ENCODE assay signal across 24 mouse cellular contexts in genomic region chr5:122430036-122430775, GRCm38 (mm10). TPM values are rescaled to one million over a fixed set of nuclear protein-coding genes. Genes with fewer than 3 reads are reported as not detected.
A peak's percentile ranks its signal among the peaks of the same experiment; 100 is the strongest.
DNase-seq lines count a peak whose midpoint lies in the region; ATAC-seq and TF ChIP-seq lines count a peak whose summit lies in the region.
"Had no signal": no experiment of that assay in that cellular context is flagged by ENCODE, and none has a peak within 500 bp of the region (broad histone marks: within the 10 kb centered on the region; RNA-seq: fewer than 3 reads in every experiment).

No protein-coding gene starts in this region.

- H3K27ac ChIP-seq in MEL (ENCODE audit: control insufficient read depth, low read depth, low read length), result no peak overlapping the region
- no peak overlapping the region for H3K27ac ChIP-seq in liver, embryonic 12.5 days
- H3K27ac ChIP-seq: embryonic facial prominence, embryonic 15.5 days; gastrocnemius, adult 2 months; heart, embryonic 15.5 days; kidney, postnatal 0 days; midbrain, embryonic 12.5 days; neural tube, embryonic 13.5 days had no signal

- peak; percentile 70 for ATAC-seq in CD4-positive, CD25-positive, alpha-beta regulatory T cell, adult 4 months
- no peak for ATAC-seq in liver, embryonic 12.5 days
- ATAC-seq: forebrain, embryonic 14.5 days; hindbrain, embryonic 16.5 days; liver, postnatal 0 days; lung, postnatal 0 days had no signal

- WGBS in liver, embryonic 12.5 days (ENCODE audit: insufficient replicate concordance), result 82% methylated on average over 4 of the region's 4 CpGs

- TF ChIP-seq CTCF in MEL (IDR thresholded peaks at IDR 0.05 in 2 of 3, conservative IDR thresholded peaks at IDR 0.05 in 1 of 3; ENCODE audit: control insufficient read depth in 1 of 3, insufficient read depth in 1 of 3, low read depth in 2 of 3, low read length in 3 of 3, poor library complexity in 1 of 3, severe bottlenecking in 1 of 3), result no peak

- H3K4me3 ChIP-seq in MEL (ENCODE audit: control insufficient read depth in 1 of 2, insufficient read depth in 1 of 2, low read depth in 2 of 2, low read length in 2 of 2), result no peak overlapping the region
- H3K4me3 ChIP-seq in liver, embryonic 12.5 days, result no peak overlapping the region
- H3K4me3 ChIP-seq: embryonic facial prominence, embryonic 15.5 days; gastrocnemius, adult 2 months; heart, embryonic 15.5 days; midbrain, embryonic 12.5 days; neural tube, embryonic 13.5 days had no signal

- peaks cover 0 to 40% of the 10 kb centered on the region in 2 experiments; a peak in 2 of 4 replicates for H3K36me3 ChIP-seq in MEL (ENCODE audit: control insufficient read depth in 1 of 2, insufficient read depth in 2 of 2, low read length in 2 of 2)
- H3K36me3 ChIP-seq in splenic B cell, adult 2 months (ENCODE audit: control insufficient read depth, insufficient read depth, low read length, poor library complexity, severe bottlenecking), result peaks cover 8% of the 10 kb centered on the region
- peaks cover 86% of the 10 kb centered on the region for H3K36me3 ChIP-seq in liver, embryonic 12.5 days

- DNase-seq in MEL (ENCODE audit: low read depth, low spot score), result peak; percentile 34
- peak; percentile 80 for DNase-seq in induced T-regulatory cell, adult 2 months (ENCODE audit: low read depth)
- peak; percentile 16 for DNase-seq in splenic B cell, adult 2 months (ENCODE audit: low read depth, low spot score)
- no peak for DNase-seq in testis, postnatal 10 days (ENCODE audit: low spot score)
- DNase-seq in urinary bladder, postnatal 4 days (ENCODE audit: low spot score in 2 of 2), result no peak
- DNase-seq: adrenal gland, adult 8-10 months; cerebellum, adult 18-20 months; cerebellum, postnatal 25 days; embryo, embryonic 11 days; gastrocnemius, adult 2 months; kidney, adult 18-20 months; liver, postnatal 0 days; retina, postnatal 1 day; thymus, postnatal 36 days had no signal

- peaks cover 5% of the 10 kb centered on the region for H3K79me2 ChIP-seq in MEL (ENCODE audit: control insufficient read depth, insufficient read depth, low read length, poor library complexity)

- no peak overlapping the region for H3K4me2 ChIP-seq in liver, embryonic 12.5 days
- H3K4me2 ChIP-seq: embryonic facial prominence, embryonic 15.5 days; heart, embryonic 15.5 days; midbrain, embryonic 12.5 days; neural tube, embryonic 13.5 days had no signal

- no peak for TF ChIP-seq POLR2A in MEL (IDR thresholded peaks at IDR 0.05; ENCODE audit: control insufficient read depth in 1 of 2, insufficient read depth in 1 of 2, low read depth in 1 of 2, low read length in 2 of 2, poor library complexity in 1 of 2)

- H3K9me3 ChIP-seq in MEL (replicated peaks; ENCODE audit: insufficient read depth, low read length), result no peaks in the 10 kb centered on the region
- no peaks in the 10 kb centered on the region for H3K9me3 ChIP-seq in liver, embryonic 12.5 days (replicated peaks)
- H3K9me3 ChIP-seq: embryonic facial prominence, embryonic 15.5 days; heart, embryonic 15.5 days; midbrain, embryonic 12.5 days; neural tube, embryonic 13.5 days had no signal

- no peak for TF ChIP-seq RAD21 in MEL (IDR thresholded peaks at IDR 0.05; ENCODE audit: low read depth, low read length)

- no peaks in the 10 kb centered on the region for H3K27me3 ChIP-seq in MEL (ENCODE audit: control insufficient read depth in 1 of 2, insufficient read depth in 2 of 2, low read length in 2 of 2)
- no peaks in the 10 kb centered on the region for H3K27me3 ChIP-seq in splenic B cell, adult 2 months (ENCODE audit: control insufficient read depth, insufficient read depth, low read length, poor library complexity, severe bottlenecking)
- no peaks in the 10 kb centered on the region for H3K27me3 ChIP-seq in liver, embryonic 12.5 days (replicated peaks)
- H3K27me3 ChIP-seq: embryonic facial prominence, embryonic 15.5 days; heart, embryonic 15.5 days; midbrain, embryonic 12.5 days; neural tube, embryonic 13.5 days had no signal

- H3K4me1 ChIP-seq in MEL (ENCODE audit: control insufficient read depth in 1 of 2, insufficient read depth in 2 of 2, low read length in 2 of 2), result no peaks in the 10 kb centered on the region
- H3K4me1 ChIP-seq in liver, embryonic 12.5 days, result no peaks in the 10 kb centered on the region
- H3K4me1 ChIP-seq: embryonic facial prominence, embryonic 15.5 days; heart, embryonic 15.5 days; midbrain, embryonic 12.5 days; neural tube, embryonic 13.5 days had no signal

- no peak overlapping the region for H3K9ac ChIP-seq in MEL (ENCODE audit: control insufficient read depth, low read depth, low read length, poor library complexity, severe bottlenecking)
- H3K9ac ChIP-seq in liver, embryonic 12.5 days, result no peak overlapping the region
- H3K9ac ChIP-seq: embryonic facial prominence, embryonic 15.5 days; heart, embryonic 15.5 days; liver, postnatal 0 days; midbrain, embryonic 12.5 days; neural tube, embryonic 13.5 days had no signal

- no peak for TF ChIP-seq EP300 in MEL (IDR thresholded peaks at IDR 0.05; ENCODE audit: low read depth in 1 of 2, low read length in 2 of 2)

TF ChIP-seq in MEL, 35 proteins besides CTCF, POLR2A, EP300 and RAD21:
- TF ChIP-seq RCOR1 (IDR thresholded peaks at IDR 0.05; ENCODE audit: low read depth, low read length), result no peak
- TF ChIP-seq SIN3A (IDR thresholded peaks at IDR 0.05; ENCODE audit: low read length), result no peak
- TF ChIP-seq ZKSCAN1 (IDR thresholded peaks at IDR 0.05; ENCODE audit: low read depth, low read length), result no peak
- TF ChIP-seq POLR2AphosphoS5 (IDR thresholded peaks at IDR 0.05; ENCODE audit: borderline replicate concordance, low read depth, low read length), result no peak
- TF ChIP-seq USF2 (IDR thresholded peaks at IDR 0.05; ENCODE audit: borderline replicate concordance in 1 of 2, insufficient read depth in 1 of 2, low read depth in 1 of 2, low read length in 2 of 2), result no peak
- no peak for TF ChIP-seq ZNF384 (IDR thresholded peaks at IDR 0.05; ENCODE audit: low read depth, low read length)
- no peak for TF ChIP-seq NELFE (IDR thresholded peaks at IDR 0.05; ENCODE audit: low read depth, low read length)
- no peak for TF ChIP-seq TBP (IDR thresholded peaks at IDR 0.05; ENCODE audit: low read depth, low read length)
- TF ChIP-seq TAL1 (IDR thresholded peaks at IDR 0.05; ENCODE audit: low read length), result no peak
- TF ChIP-seq CHD2 (IDR thresholded peaks at IDR 0.05; ENCODE audit: low read length), result no peak
- no peak for TF ChIP-seq MXI1 (IDR thresholded peaks at IDR 0.05; ENCODE audit: low read depth, low read length)
- no peak for TF ChIP-seq GABPA (IDR thresholded peaks at IDR 0.05; ENCODE audit: low read depth, low read length)
- no peak for TF ChIP-seq MYC (IDR thresholded peaks at IDR 0.05; ENCODE audit: low read depth, low read length)
- TF ChIP-seq NRF1 (IDR thresholded peaks at IDR 0.05; ENCODE audit: insufficient read depth, low read depth, low read length, poor library complexity, severe bottlenecking), result no peak
- no peak for TF ChIP-seq MYB (IDR thresholded peaks at IDR 0.05; ENCODE audit: low read depth, low read length)
- no peak for TF ChIP-seq GATA1 (IDR thresholded peaks at IDR 0.05; ENCODE audit: low read depth, low read length)
- no peak for TF ChIP-seq CHD1 (IDR thresholded peaks at IDR 0.05; ENCODE audit: low read depth, low read length)
- TF ChIP-seq MEF2A (IDR thresholded peaks at IDR 0.05; ENCODE audit: extremely low read depth, insufficient replicate concordance, low read depth, low read length, poor library complexity, severe bottlenecking), result no peak

RNA-seq across cellular contexts. Expression of gene Anapc7, which starts 8.7 kb away (rescaled TPM):
- polyA plus RNA-seq in CD4-positive, CD25-positive, alpha-beta regulatory T cell, adult 4 months (2017; shearing (Covaris generic)), result 10 to 100 TPM; 17.7 to 22.8 TPM
- 39.9 and 40.5 TPM in 2 replicates for total RNA-seq in MEL (2012; rRNA removed)
- 10 to 100 TPM in 1 of 2 experiments, not detected in 1; 49.7 TPM for polyA plus RNA-seq in MEL (2012; ENCODE audit: insufficient read depth in 1 of 2, insufficient read length in 2 of 2, low read depth in 1 of 2, low replicate concordance in 2 of 2, missing spikeins in 1 of 2)
- 23.3 and 23.9 TPM in 2 replicates for polyA plus RNA-seq in liver, embryonic 12.5 days (2016; fragmentation: Nextera tagmentation; extraction: Ambion mirVana)

RNA-seq across cellular contexts. Expression of gene Arpc3, which starts 38.5 kb away (rescaled TPM):
- 100 to 1,000 TPM; 394 to 533 TPM for polyA plus RNA-seq in CD4-positive, CD25-positive, alpha-beta regulatory T cell, adult 4 months (2017; shearing (Covaris generic))
- total RNA-seq in MEL (2012; rRNA removed), result 406 and 433 TPM in 2 replicates
- polyA plus RNA-seq in MEL (2012; ENCODE audit: insufficient read depth in 1 of 2, insufficient read length in 2 of 2, low read depth in 1 of 2, low replicate concordance in 2 of 2, missing spikeins in 1 of 2), result 1,000 to 10,000 TPM in 1 of 2 experiments, 100 to 1,000 TPM in 1; 365 to 1,109 TPM
- polyA plus RNA-seq in liver, embryonic 12.5 days (2016; fragmentation: Nextera tagmentation; extraction: Ambion mirVana), result 101 and 103 TPM in 2 replicates

RNA-seq across cellular contexts. Expression of gene Fam216a, which starts 58.0 kb away (rescaled TPM):
- polyA plus RNA-seq in CD4-positive, CD25-positive, alpha-beta regulatory T cell, adult 4 months (2017; shearing (Covaris generic)), result 1 to 10 TPM; 6.9 to 7.4 TPM
- total RNA-seq in MEL (2012; rRNA removed), result 68.9 and 73.8 TPM in 2 replicates
- 100 to 1,000 TPM in 1 of 2 experiments, not detected in 1; 100 TPM for polyA plus RNA-seq in MEL (2012; ENCODE audit: insufficient read depth in 1 of 2, insufficient read length in 2 of 2, low read depth in 1 of 2, low replicate concordance in 2 of 2, missing spikeins in 1 of 2)
- polyA plus RNA-seq in liver, embryonic 12.5 days (2016; fragmentation: Nextera tagmentation; extraction: Ambion mirVana), result 29.6 and 31.6 TPM in 2 replicates

RNA-seq across cellular contexts. Expression of gene Gpn3, which starts 58.5 kb away (rescaled TPM):
- 10 to 100 TPM; 56.9 to 67.7 TPM for polyA plus RNA-seq in CD4-positive, CD25-positive, alpha-beta regulatory T cell, adult 4 months (2017; shearing (Covaris generic))
- total RNA-seq in MEL (2012; rRNA removed), result 81.1 and 85.6 TPM in 2 replicates
- 10 to 100 TPM in 1 of 2 experiments, not detected in 1; 89.9 TPM for polyA plus RNA-seq in MEL (2012; ENCODE audit: insufficient read depth in 1 of 2, insufficient read length in 2 of 2, low read depth in 1 of 2, low replicate concordance in 2 of 2, missing spikeins in 1 of 2)
- polyA plus RNA-seq in liver, embryonic 12.5 days (2016; fragmentation: Nextera tagmentation; extraction: Ambion mirVana), result 80.3 and 85.1 TPM in 2 replicates

Comparison
In these comparisons a context has a peak if more than half of its experiments do, and no peak if none do; other contexts are left out.
1. DNase-seq: peak in MEL (single experiment), induced T-regulatory cell, adult 2 months (single experiment) and splenic B cell, adult 2 months (single experiment); none in testis, postnatal 10 days (single experiment) and urinary bladder, postnatal 4 days (0 of 2).